Mouse (Mus musculus) forelimb bud, embryonic 11.5 days (tissue): ENCODE results near the gene Ralgds.

Source experiments
- DNase-seq: peaks from one replicate; pipeline ENCODE4 v3.0.0-alpha.2; 2012; ENCODE audit warnings: low read depth, low spot score

The Ralgds gene

DNA sequence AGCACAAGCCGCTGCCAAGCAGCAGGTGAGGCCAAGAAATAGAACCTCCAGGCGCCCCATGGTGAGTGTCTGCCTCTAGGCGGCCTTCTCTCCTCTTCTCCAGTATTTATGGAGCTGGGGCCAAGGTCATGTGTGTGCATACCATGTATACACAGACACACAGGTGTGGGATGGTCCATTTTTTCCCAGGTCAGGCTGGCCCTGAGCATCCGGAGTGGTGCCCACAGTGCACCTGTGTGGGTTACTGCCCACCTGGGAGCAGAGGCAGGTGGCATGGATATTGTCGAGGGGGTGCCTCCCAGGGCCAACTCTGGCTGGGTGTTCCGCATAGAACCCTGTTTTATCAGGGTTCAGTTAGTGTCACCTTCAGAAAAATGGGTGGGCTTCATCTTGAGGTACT, 50.4 kb downstream of the Ralgds start, which contains the start of gene Cel:
Gene Cel, minus strand, starts transcription at position 101 of the 400 bp plus-strand sequence.
- DNase-seq = no peak

- no peak for DNase-seq
Observed at GRCm38 (mm10) chr2:28563830-28564229, 50.9 kb downstream of the Ralgds start.

- no peak for DNase-seq
Observed at GRCm38 (mm10) chr2:28564380-28564779, 51.5 kb downstream of the Ralgds start.

DNA sequence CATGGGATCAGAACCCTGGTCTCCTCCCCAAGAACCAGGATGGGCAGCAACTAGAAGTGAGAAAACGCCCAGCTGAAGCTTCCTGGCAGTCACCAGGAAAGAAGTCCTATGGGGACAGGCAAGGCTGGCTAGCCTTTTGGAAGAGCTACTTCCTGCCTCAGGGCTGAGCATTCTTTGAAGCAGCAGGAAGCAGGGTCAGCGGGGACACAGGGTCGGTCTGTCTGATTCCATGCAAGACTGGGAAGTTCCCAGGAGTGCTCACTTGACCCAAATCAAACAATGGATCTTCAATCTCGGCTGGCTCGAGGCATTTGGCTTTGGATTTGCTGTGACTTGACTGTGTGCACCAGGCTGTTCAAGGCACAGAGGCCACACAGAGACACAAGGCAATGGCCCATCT, 53.6 kb downstream of the Ralgds start:
- DNase-seq = no peak

- DNase-seq = peak; percentile 86
Observed at GRCm38 (mm10) chr2:28569903-28570302, 57.0 kb downstream of the Ralgds start.

DNA sequence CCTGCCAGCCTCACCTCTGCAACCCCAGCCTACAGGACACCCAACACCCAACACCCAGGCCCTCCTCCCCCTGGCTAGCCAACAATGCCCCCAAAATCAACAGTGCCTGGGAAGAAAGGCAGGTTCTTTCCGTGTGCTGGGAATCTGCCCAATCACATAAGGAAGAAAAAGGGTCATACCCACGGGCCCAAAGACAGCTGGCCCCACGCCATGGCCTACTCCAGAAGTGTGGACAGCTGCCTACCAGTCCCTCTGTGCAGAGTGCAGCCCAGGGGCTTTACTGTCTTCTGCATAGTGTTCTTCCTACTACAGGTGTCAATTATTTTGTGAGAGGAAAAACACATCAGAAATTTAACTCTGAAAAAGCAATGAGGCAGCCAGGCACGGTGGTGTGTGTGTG, 62.4 kb downstream of the Ralgds start:
- no peak for DNase-seq

DNA sequence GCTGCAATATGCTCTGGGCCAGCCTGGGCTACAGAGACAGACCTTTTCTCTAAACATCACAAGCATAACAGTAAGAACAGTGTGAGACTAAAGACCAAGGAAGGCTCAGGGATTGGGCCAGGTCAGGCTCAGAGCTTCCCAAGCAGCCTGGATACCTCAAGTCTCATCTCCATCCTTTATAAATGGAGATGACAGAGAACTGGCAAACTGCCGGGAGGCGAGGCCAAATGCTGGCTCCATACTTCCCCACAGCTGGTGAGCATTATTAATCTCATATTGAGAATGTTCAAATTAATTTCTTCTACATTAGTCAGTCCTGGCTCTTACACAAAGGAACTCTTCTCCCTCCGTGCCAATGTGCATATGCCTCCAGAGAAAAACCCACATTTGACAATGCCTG, 63.9 kb downstream of the Ralgds start:
- no peak for DNase-seq

- DNase-seq = no peak
Observed at GRCm38 (mm10) chr2:28578003-28578402, 65.1 kb downstream of the Ralgds start.

DNA sequence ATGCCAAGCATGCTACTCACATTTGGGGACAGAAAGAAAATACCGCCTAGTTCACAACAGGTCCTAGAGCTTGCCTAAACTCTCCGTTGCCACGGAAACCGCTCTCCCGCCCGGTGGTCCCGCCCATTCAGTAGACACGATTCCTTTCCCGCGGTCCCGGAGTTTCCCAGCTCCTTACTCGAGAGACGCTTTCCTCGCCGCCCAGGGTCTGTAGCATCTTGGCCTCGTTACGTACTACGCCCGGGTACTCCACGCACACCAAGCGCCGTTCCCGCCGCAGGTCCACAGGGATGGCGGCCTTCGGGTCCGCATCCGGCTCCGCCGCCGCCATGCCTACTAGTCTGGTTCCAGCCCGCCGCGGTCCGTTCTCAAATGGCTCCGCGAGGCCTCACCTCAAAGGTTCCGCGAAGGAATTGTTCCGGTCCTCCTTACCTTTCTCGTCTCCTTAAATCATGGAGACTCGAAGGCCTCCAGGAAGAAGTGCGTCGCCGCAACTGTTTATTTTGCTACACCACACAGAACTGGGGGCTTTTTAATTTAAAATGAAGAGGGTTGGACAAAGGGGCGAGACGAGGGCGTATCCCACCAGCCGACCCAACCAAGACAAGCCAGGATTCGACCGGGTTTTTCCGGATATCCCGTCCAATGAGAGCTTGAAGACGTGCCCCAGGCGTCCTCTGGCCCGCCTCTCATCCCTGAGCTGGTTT, 69.9 kb downstream of the Ralgds start:
- peak; percentile 91 for DNase-seq

GRCm38 (mm10) chr2:28583651-28584050, 70.7 kb downstream of the Ralgds start, which contains the start of gene Gtf3c5:
TSS of gene Gtf3c5 (minus strand) at chr2:28583751.
- no peak for DNase-seq

DNA sequence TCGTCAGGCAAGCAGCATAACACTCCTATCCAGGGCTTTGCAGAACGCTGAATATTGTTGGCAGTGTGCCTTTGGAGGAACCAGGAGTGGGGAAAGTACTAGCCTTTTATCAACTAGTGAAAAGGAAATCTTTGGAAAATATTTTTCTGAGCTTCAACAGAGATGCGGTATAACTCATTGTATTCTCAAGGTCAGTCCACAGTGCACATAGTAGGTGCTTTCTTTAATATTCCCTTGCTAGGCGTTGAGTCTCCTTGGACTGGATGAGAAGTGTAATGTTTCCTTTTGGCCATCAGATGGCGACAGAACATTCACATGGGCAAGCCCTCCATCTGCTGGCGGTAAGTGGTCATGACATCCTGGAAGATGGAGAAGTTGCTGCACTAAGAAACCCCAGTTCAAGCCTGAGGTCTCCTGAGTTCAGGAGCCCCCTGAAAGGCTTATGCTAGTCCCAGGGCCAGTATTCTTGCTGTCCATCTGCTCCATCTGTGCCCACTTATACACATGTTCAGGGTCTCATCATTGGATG, 72.2 kb downstream of the Ralgds start:
- DNase-seq = peak; percentile 88

DNA sequence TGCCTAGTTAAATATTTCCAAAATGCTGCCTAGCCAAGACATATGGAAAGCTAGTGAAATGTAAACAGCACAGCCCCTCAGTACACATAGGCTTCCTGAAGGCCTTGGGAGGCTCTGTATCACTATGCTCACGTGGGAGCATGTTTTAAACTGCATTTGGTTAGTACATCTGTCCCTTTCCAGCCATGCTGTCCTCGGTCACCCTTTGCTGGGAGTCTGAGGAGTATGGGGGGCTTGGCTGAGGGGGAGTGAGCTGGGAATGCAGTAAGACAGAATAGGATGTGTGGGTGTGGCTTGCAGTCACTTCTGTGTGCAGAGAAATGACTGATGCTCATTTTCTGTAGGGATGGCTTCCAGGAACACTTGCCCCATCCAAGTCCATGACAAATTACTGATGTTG, 72.8 kb downstream of the Ralgds start:
- DNase-seq = no peak

DNA sequence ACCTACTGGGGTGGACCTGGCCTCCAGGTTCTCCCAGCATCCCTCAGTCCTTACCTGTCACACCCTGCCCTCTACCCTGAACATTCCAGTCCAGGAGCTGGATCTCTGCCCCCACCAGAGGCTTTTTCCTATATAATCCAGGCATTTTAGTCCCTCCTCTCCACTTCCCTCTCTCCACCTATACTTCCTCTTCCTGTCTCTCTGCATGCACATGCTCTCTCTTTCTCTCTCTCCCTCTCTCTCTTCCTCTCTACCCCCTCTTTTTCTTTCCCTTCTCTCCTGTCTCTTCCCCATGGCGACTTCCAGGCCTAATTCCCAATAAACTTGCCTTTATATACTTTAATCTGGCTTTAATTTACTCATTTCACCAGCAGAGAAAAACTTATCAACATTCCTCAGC, 75.6 kb downstream of the Ralgds start:
- no peak for DNase-seq

GRCm38 (mm10) chr2:28591479-28591878, 78.6 kb downstream of the Ralgds start:
- DNase-seq = no peak

GRCm38 (mm10) chr2:28592809-28593208, 79.9 kb downstream of the Ralgds start:
- peak; percentile 57 for DNase-seq

- DNase-seq = no peak
Observed at GRCm38 (mm10) chr2:28596021-28596420, 83.1 kb downstream of the Ralgds start.

DNA sequence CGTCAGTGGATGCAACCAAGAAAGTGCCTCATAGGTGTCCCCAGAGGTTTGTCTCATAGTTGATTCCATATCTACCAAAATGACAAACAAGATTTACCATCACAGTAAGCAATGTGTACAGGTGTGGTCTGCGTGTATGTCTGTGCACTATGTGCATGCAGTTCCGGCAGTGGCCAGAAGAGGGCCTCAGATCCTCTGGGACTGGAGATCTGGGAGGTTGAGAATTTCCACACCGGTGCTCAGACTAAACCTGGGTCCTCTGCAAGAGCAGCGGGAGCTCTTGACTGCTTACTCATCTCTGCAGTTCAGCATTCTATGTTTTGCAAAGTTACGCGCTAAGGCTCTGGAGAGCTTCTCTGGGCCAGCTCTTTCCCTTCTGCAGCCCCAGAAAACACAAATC, 84.1 kb downstream of the Ralgds start:
- no peak for DNase-seq

DNA sequence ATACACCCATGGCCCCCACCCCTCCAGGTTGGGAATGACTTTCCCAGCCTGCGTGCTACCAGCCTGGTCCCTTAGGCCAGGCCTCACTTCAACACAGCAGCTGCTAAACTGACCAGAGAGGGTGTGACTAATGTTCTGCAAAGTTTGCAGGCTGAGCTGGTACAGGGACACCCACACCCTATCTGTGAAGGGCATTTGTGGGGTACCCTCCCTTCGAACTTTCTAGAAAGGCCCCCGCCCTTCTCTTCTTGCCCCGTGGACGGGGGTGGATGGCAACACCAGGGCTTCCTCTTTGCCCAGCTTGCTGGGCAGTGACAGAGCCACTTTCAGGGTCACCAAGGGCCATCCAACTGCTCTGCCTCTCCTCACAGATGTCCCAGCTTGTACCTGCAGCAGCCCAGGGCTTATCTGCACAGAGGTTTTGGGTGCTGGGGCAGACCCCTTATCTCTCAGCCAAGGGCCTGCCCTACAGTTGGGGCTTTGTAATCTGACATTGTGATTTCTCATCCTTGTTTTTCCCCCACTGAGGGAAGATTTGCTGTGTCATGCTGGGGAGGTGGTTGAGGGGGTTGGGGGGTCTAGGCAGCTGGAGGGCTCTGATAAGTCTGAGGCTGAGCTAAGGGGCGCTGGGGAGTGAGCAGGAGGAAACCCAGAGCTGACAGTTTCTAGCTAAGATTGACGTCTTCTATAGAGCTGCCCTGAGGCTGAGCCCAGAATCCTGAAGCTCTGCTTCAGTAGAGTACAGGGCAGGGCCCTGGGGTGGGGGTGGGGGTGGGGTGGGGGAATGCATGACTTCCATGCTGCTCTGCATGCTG, 85.0 kb downstream of the Ralgds start:
- no peak for DNase-seq

GRCm38 (mm10) chr2:28598692-28599568, 86.0 kb downstream of the Ralgds start:
- DNase-seq = no peak

DNA sequence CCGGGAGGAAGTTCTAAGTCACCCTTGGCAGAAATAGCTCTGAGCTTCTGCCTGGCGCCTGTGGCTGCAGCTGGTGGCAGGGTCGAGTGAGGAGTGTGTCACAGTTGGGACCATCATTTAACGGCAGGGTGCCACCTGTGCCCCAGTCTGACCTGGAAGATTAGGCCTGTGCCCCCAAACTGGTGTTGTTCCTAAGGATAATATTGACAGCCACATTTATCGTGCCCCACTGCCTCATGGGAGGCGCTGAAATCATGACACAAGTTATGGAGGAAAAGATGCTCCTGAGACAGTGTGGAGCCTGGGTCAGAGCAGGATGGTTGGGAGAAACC, 86.6 kb downstream of the Ralgds start:
- no peak for DNase-seq

DNA sequence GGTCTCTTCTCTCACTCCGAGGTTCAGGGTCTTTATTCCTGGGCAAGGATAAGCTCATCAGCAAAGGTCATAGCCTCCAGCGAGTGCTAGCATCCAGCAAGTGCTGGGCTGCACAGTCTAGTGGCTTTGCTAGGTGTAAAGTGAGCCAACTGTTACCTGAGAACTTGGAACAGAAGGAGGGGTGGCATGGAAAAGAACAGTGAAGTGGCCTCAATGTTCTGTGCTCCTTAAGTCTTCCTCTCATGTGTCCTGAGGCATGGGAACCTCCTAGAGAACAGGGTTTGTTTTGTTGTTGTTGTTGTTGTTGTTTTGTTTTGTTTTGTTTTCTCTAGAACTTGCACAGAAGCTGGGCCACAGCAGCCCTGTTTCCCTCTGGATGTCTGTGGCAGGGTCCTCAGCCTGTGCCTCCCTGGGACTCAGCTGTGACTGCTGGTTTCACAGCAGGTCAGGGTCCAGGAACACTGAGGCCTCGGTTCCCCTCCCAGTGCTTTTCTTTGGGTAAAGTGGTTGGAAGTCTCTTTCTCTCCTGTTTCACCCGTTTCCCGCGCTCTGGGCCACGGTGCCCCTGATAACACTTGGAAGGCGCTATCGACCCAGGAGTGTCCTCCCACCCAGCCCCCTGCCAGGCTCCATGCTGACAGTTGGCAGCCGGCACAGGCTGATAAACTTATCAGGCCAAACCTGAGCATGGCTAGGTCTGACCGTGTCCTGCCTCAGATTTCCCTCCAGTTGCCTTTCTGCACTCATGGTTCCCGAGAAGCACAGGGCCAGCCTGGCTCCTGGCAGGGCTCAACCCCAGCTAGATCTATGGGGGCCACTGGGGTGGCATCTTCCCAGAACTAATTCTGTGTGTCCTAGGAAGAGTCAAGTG, 89.0 kb downstream of the Ralgds start:
- no peak for DNase-seq
